ENCODE assay signal across 14 mouse cellular contexts in the genomic region with DNA sequence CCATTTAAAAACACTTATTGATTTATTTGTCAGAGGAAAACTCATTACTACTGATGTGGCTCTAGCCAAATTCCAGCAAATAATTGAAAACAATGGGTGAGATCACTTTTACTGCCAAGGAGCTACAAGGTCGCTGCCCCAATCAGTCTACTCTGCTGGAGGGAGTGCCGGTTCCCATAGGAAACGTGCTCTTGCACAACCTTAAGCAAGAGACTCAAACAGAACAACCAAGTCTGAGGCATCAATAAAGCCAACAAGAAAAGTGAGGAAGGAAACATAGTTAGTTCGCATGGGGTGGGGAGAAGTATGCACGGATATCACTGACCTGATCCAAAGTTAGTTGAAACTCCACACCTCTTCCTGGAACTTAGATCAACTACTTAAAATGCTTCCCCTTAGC.
DNase-seq lines count a peak whose midpoint lies in the region; ATAC-seq lines count a peak whose summit lies in the region.
"Had no signal": no experiment of that assay in that cellular context is flagged by ENCODE, and none has a peak within 500 bp of the region (broad histone marks: within the 10 kb centered on the region; RNA-seq: fewer than 3 reads in every experiment).

No protein-coding gene starts in this region.

- no peaks in the 10 kb centered on the region for H3K9me3 ChIP-seq in embryonic facial prominence, embryonic 14.5 days (ENCODE audit: control insufficient read depth, low read length)
- H3K9me3 ChIP-seq in embryonic facial prominence, embryonic 10.5 days: no peaks in the 10 kb centered on the region
- H3K9me3 ChIP-seq: embryonic facial prominence, embryonic 15.5 days; hindbrain, embryonic 10.5 days; neural tube, embryonic 13.5 days had no signal

- H3K27me3 ChIP-seq in embryonic facial prominence, embryonic 14.5 days (replicated peaks; ENCODE audit: control insufficient read depth, insufficient read depth, low read length): no peaks in the 10 kb centered on the region
- no peaks in the 10 kb centered on the region for H3K27me3 ChIP-seq in embryonic facial prominence, embryonic 10.5 days (replicated peaks; ENCODE audit: low read depth, poor library complexity, severe bottlenecking)
- H3K27me3 ChIP-seq: embryonic facial prominence, embryonic 15.5 days; neural tube, embryonic 13.5 days had no signal

- ATAC-seq in embryonic facial prominence, embryonic 14.5 days (ENCODE audit: low read depth): no peak

- no peak overlapping the region for H3K27ac ChIP-seq in embryonic facial prominence, embryonic 14.5 days (replicated peaks; ENCODE audit: low read depth, low read length)
- H3K27ac ChIP-seq in embryonic facial prominence, embryonic 10.5 days (replicated peaks): no peak overlapping the region
- H3K27ac ChIP-seq: embryonic facial prominence, embryonic 15.5 days; hindbrain, embryonic 10.5 days; neural tube, embryonic 13.5 days had no signal

- no peak overlapping the region for H3K4me2 ChIP-seq in embryonic facial prominence, embryonic 14.5 days (ENCODE audit: low read depth, low read length)
- H3K4me2 ChIP-seq: embryonic facial prominence, embryonic 15.5 days; neural tube, embryonic 13.5 days had no signal

- 46% methylated on average over 5 of the region's 5 CpGs for WGBS in embryonic facial prominence, embryonic 14.5 days
- 48% methylated on average over 5 of the region's 5 CpGs for WGBS in embryonic facial prominence, embryonic 10.5 days

- H3K4me1 ChIP-seq in embryonic facial prominence, embryonic 14.5 days (ENCODE audit: control insufficient read depth, insufficient read depth, low read length): no peaks in the 10 kb centered on the region
- H3K4me1 ChIP-seq in embryonic facial prominence, embryonic 10.5 days: no peaks in the 10 kb centered on the region
- H3K4me1 ChIP-seq: embryonic facial prominence, embryonic 15.5 days; neural tube, embryonic 13.5 days had no signal

- no peaks in the 10 kb centered on the region for H3K36me3 ChIP-seq in embryonic facial prominence, embryonic 14.5 days (ENCODE audit: control insufficient read depth, insufficient read depth, low read length)
- no peaks in the 10 kb centered on the region for H3K36me3 ChIP-seq in embryonic facial prominence, embryonic 10.5 days (replicated peaks)
- H3K36me3 ChIP-seq: embryonic facial prominence, embryonic 15.5 days; hindbrain, embryonic 10.5 days; neural tube, embryonic 13.5 days had no signal

- DNase-seq in embryonic facial prominence, embryonic 14.5 days (ENCODE audit: low spot score): peak; percentile 20
- no peak for DNase-seq in embryonic facial prominence, embryonic 10.5 days (ENCODE audit: low spot score)
- peak; percentile 2 to 33 for DNase-seq in kidney, adult 8-10 months
- no peak for DNase-seq in kidney, postnatal 4 days
- DNase-seq in embryo, embryonic 11 days: peak; percentile 5
- peak; percentile 18 to 49 for DNase-seq in kidney, postnatal 36 days
- no peak for DNase-seq in layer of hippocampus, adult 9-11 months
- DNase-seq in frontal cortex, postnatal 36 days (ENCODE audit: low spot score in 2 of 2): no peak
- DNase-seq: cerebellum, adult 18-20 months; left cerebral cortex, postnatal 4 days; midbrain, embryonic 14.5 days had no signal

- no peak overlapping the region for H3K9ac ChIP-seq in embryonic facial prominence, embryonic 14.5 days (ENCODE audit: low read depth, low read length)
- H3K9ac ChIP-seq: embryonic facial prominence, embryonic 15.5 days; neural tube, embryonic 13.5 days had no signal

- H3K4me3 ChIP-seq in embryonic facial prominence, embryonic 14.5 days (ENCODE audit: low read depth, low read length): no peak overlapping the region
- no peak overlapping the region for H3K4me3 ChIP-seq in embryonic facial prominence, embryonic 10.5 days
- H3K4me3 ChIP-seq: embryonic facial prominence, embryonic 15.5 days; hindbrain, embryonic 10.5 days; neural tube, embryonic 13.5 days had no signal

Comparison
In these comparisons a context has a peak if more than half of its experiments do, and no peak if none do; other contexts are left out.
1. DNase-seq: peak in embryonic facial prominence, embryonic 14.5 days (single experiment), kidney, adult 8-10 months (2 of 2), embryo, embryonic 11 days (single experiment) and kidney, postnatal 36 days (2 of 2); none in embryonic facial prominence, embryonic 10.5 days (single experiment), kidney, postnatal 4 days (0 of 2), layer of hippocampus, adult 9-11 months (single experiment) and frontal cortex, postnatal 36 days (0 of 2).